Mouse (Mus musculus) stomach, postnatal 0 days (tissue): ENCODE measurements at regions not wholly inside any gene's neighbourhood (a gene's known extent, or its start where the extent isn't known, plus 50 kb on each side); places are given as distances from the start of the nearest gene placed in this dataset.
A peak's percentile ranks its signal among the peaks of the same experiment; 100 is the strongest.

ENCODE experiments used
- ATAC-seq: fragments of 200-750 bp; cut with Nextera tagmentation; 2 replicates; pipeline ENCODE4 v1.8.0; 2017; ENCODE audit not compliant: low FRiP score, low TSS enrichment
- DNase-seq: peaks from one replicate; pipeline ENCODE4 v3.0.0-alpha.2; 2016; ENCODE audit warnings: low spot score
- H3K27ac ChIP-seq: fragments of 300-500 bp; sonication (generic); replicated peaks from 2 replicates; pipeline ENCODE4 v1.5.1; 2014; ENCODE audit warnings: mild to moderate bottlenecking, control low read depth
- H3K27me3 ChIP-seq: fragments of 300-500 bp; sonication (generic); 2 replicates; pipeline ENCODE4 v1.6.1; 2014; ENCODE audit warnings: low read length; ENCODE audit not compliant: control insufficient read depth, insufficient read depth
- H3K36me3 ChIP-seq: fragments of 300-500 bp; sonication (generic); 2 replicates; pipeline ENCODE4 v1.6.1; 2014; ENCODE audit warnings: low read length, mixed read lengths; ENCODE audit not compliant: control insufficient read depth, insufficient read depth
- H3K4me1 ChIP-seq: fragments of 300-500 bp; sonication (generic); replicated peaks from 2 replicates; pipeline ENCODE4 v1.6.1; 2014; ENCODE audit warnings: antibody characterized with exemption; ENCODE audit not compliant: control insufficient read depth, insufficient read depth
- H3K4me2 ChIP-seq: fragments of 300-500 bp; sonication (generic); replicated peaks from 2 replicates; pipeline ENCODE4 v1.6.1; 2014; ENCODE audit warnings: low read depth, mild to moderate bottlenecking, control low read depth, moderate library complexity
- H3K4me3 ChIP-seq: fragments of 300-500 bp; sonication (generic); 2 replicates; pipeline ENCODE4 v1.5.1; 2014; ENCODE audit warnings: low read depth, low read length, control low read depth
- H3K9ac ChIP-seq: fragments of 300-500 bp; sonication (generic); 2 replicates; pipeline ENCODE4 v1.6.1; 2014; ENCODE audit warnings: mild to moderate bottlenecking, low read length, control low read depth, mixed read lengths
- H3K9me3 ChIP-seq: fragments of 300-500 bp; sonication (generic); 2 replicates; pipeline ENCODE4 v1.6.1; 2016; ENCODE audit warnings: low read length; ENCODE audit not compliant: control insufficient read depth
- CTCF ChIP-seq: IDR thresholded peaks from 2 replicates; pipeline ENCODE4 v1.5.1; 2016; ENCODE audit warnings: antibody characterized with exemption, low read depth, mild to moderate bottlenecking, moderate library complexity
- EP300 ChIP-seq: optimal IDR thresholded peaks from 2 replicates; pipeline ENCODE3; 2016; ENCODE audit warnings: antibody characterized with exemption
- WGBS: fragments of 180-500 bp; shearing (Covaris S2); extraction: QIAGEN DNeasy Blood & Tissue Kit; methylation state at CpG from one replicate; pipeline ENCODE4 v1.1.7; 2014; 5-methylcytosine and 5-hydroxymethylcytosine counted together

DNA sequence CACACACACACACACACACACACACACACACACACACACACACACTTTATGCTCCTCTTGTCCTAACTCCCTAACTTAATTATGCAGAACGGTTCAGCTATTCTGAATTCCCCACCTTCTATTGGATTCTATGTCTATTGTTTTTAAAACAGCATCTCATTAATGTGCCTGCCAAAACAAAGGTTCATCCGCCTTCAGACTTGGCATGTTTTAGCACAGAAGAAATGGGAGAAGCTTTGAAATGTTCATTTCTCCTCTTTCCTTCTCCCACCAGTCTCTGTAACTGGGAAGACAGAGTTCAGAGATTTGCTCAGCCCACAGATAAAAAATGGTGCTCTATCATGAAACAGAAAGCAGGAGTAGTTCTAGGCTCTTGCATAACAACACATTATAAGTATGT lies 90.1 kb upstream of the Ankfn1 start:
- H3K36me3 ChIP-seq, result no peaks in the 10 kb centered on the region
- WGBS, result 72% methylated on average over 2 of the region's 2 CpGs
- no peak overlapping the region for H3K9ac ChIP-seq
- H3K4me2 ChIP-seq, result no peak overlapping the region
- no peaks in the 10 kb centered on the region for H3K9me3 ChIP-seq
- no peak for ATAC-seq
- no peak for TF ChIP-seq CTCF
- TF ChIP-seq EP300, result no peak
- H3K27me3 ChIP-seq, result no peaks in the 10 kb centered on the region
- no peaks in the 10 kb centered on the region for H3K4me1 ChIP-seq
- H3K4me3 ChIP-seq, result no peak overlapping the region
- no peak overlapping the region for H3K27ac ChIP-seq
- no peak for DNase-seq

- TF ChIP-seq CTCF (no peak), EP300 (no peak)
- no peak for ATAC-seq
These were observed 78.8 kb upstream of the Ankfn1 start for GRCm38 (mm10) chr11:89856184-89856769.

GRCm38 (mm10) chr11:89841853-89842252 lies 64.4 kb upstream of the Ankfn1 start:
- no peak overlapping the region for H3K4me2 ChIP-seq
- no peak overlapping the region for H3K9ac ChIP-seq
- H3K36me3 ChIP-seq, result no peaks in the 10 kb centered on the region
- H3K27ac ChIP-seq, result no peak overlapping the region
- TF ChIP-seq EP300 (no peak), CTCF (no peak)
- ATAC-seq, result no peak
- H3K4me3 ChIP-seq, result no peak overlapping the region
- no peaks in the 10 kb centered on the region for H3K4me1 ChIP-seq
- H3K9me3 ChIP-seq, result no peaks in the 10 kb centered on the region
- DNase-seq, result no peak
- no peaks in the 10 kb centered on the region for H3K27me3 ChIP-seq

More at GRCm38 (mm10) chr11:89856184-89856769, 78.8 kb upstream of the Ankfn1 start:
- WGBS, result 48% methylated on average over 9 of the region's 9 CpGs
- Histone ChIP-seq H3K4me1 (no peaks in the 10 kb centered on the region), H3K36me3 (no peaks in the 10 kb centered on the region), H3K4me2 (no peak overlapping the region), H3K9me3 (no peaks in the 10 kb centered on the region), H3K27ac (no peak overlapping the region), H3K27me3 (no peaks in the 10 kb centered on the region), H3K9ac (no peak overlapping the region), H3K4me3 (no peak overlapping the region)
- no peak for DNase-seq

- Histone ChIP-seq H3K9ac (no peak overlapping the region), H3K27ac (no peak overlapping the region), H3K36me3 (no peaks in the 10 kb centered on the region), H3K4me1 (no peaks in the 10 kb centered on the region), H3K27me3 (no peaks in the 10 kb centered on the region), H3K9me3 (no peaks in the 10 kb centered on the region), H3K4me3 (no peak overlapping the region), H3K4me2 (no peak overlapping the region)
- ATAC-seq (no peak), DNase-seq (peak; percentile 16)
- 16% methylated on average over 6 of the region's 6 CpGs for WGBS
- TF ChIP-seq EP300 (no peak), CTCF (no peak)
These were observed 62.3 kb upstream of the Ankfn1 start for GRCm38 (mm10) chr11:89839671-89840327.

DNA sequence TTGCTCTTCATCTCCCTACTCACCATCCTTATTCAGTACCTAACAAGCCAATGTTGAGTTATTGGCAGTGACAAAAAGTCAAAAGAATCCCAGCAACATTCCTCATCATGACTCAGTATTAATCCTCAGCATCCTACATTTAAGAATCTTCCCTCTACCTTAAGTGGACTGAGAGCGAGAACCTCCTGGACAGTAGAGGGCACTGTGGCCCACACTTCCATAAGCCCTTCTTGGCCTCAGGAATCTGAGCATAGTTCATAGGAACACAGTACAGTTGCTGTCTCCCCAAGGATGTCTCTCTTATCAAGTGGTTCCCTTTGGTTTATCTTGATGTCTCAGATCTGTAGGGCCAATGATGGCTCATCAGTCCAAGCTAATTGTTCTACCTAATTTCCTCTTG lies 60.5 kb upstream of the Ankfn1 start:
- no peak for DNase-seq
- Histone ChIP-seq H3K9me3 (no peaks in the 10 kb centered on the region), H3K36me3 (no peaks in the 10 kb centered on the region), H3K27ac (no peak overlapping the region), H3K9ac (no peak overlapping the region), H3K27me3 (no peaks in the 10 kb centered on the region), H3K4me2 (no peak overlapping the region), H3K4me3 (no peak overlapping the region), H3K4me1 (no peaks in the 10 kb centered on the region)
- WGBS, result 97% methylated on average over 1 of the region's 1 CpGs
- no peak for ATAC-seq
- TF ChIP-seq CTCF, result peak; percentile 44
- TF ChIP-seq EP300, result no peak

DNA sequence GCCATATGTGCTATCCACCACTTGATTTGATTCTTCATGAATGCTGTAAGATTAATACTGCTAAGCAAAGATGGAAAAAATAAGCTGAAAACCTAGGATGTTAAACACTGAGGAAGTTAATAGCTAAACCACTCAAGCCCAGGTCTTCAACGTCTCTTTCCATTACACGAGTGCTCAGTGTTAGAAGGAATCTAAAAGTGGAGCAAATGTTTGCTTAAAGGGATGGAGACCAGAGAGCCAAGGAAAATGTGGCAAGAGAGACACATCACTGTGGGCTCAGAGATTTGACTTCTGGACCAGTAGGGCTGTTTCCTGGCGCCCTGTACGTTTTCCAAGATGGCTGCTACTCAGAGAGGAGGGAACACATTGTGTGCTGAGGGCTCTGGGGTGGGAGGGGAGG lies 59.4 kb upstream of the Ankfn1 start:
- DNase-seq (no peak), ATAC-seq (no peak)
- Histone ChIP-seq H3K27me3 (no peaks in the 10 kb centered on the region), H3K9me3 (no peaks in the 10 kb centered on the region), H3K36me3 (no peaks in the 10 kb centered on the region), H3K27ac (no peak overlapping the region), H3K9ac (no peak overlapping the region), H3K4me1 (no peaks in the 10 kb centered on the region), H3K4me3 (no peak overlapping the region), H3K4me2 (no peak overlapping the region)
- 65% methylated on average over 4 of the region's 4 CpGs for WGBS
- TF ChIP-seq CTCF (no peak), EP300 (no peak)
